Mouse (Mus musculus): Measurements from ENCODE around the gene Trp53. TPM values are rescaled to one million over a fixed set of nuclear protein-coding genes. Genes with fewer than 3 reads are reported as not detected.

Gene Trp53
- polyA plus RNA-seq, 1 experiment = 230 TPM

DNA sequence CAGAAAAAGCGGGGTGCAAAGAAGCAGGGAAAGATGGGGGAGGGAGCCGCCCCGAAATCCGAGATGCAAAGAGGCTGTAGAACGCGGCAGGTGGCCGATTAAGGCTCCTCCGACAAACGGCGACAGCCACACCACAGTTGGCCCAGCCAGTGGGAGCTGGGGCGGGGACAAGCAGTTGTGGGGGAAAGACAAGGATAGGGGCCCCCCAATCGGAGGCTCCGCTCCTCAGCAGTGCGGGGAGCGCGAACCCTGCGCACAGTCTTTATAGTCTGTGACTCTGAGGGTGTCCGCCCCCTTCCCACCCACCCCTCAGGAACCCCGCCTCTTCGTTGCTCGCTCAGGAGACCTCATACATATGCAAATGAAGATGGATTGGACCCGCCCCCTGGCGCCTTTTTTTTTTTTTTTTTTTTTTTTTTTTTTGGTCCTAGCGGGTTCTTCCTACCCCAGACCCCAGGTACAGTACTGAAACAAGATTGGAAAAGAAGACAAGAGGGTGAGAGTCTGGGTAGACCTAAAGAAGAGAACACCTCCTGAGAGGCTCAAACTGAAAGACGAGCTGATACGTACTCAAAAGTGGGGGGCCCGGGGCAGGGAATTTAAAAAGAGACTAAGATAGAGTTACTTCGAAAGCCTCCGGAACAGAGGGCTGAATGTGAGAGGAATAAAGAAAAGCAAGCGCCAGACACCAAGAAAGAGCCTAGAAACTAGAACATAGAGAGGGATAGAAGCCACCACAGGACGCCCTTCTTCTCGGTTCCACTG lies 25.7 kb downstream of the Trp53 start, which contains the start of gene Atp1b2:
Gene Atp1b2 (minus strand): TSS at position 217 of the 765 bp plus-strand sequence.
- H3K27me3 ChIP-seq (ENCODE audit: control insufficient read depth, insufficient read depth, low read length, poor library complexity, severe bottlenecking) = peaks cover 8% of the 10 kb centered on the region
- no peak within 1 kb of the TSS for H3K27ac ChIP-seq (ENCODE audit: insufficient read depth, low read length)
- peaks cover under 1% of the 10 kb centered on the region for H3K4me1 ChIP-seq (ENCODE audit: control insufficient read depth, insufficient read depth, low read length)
- H3K36me3 ChIP-seq (ENCODE audit: control insufficient read depth, insufficient read depth, low read length, poor library complexity, severe bottlenecking) = no peaks in the 10 kb centered on the region
- H3K4me3 ChIP-seq (ENCODE audit: low read depth, low read length) = peak within 1 kb of the TSS; percentile 69
- H3K9me3 ChIP-seq (replicated peaks; ENCODE audit: control insufficient read depth, insufficient read depth, low read length, poor library complexity, severe bottlenecking) = no peaks in the 10 kb centered on the region
- peak within 1 kb of the TSS; percentile 55 for H3K9ac ChIP-seq (ENCODE audit: low read depth, poor library complexity, severe bottlenecking)
- TF ChIP-seq POLR2A (IDR thresholded peaks at IDR 0.05; ENCODE audit: insufficient read depth, low read length) (peak; percentile 93), CTCF (IDR thresholded peaks at IDR 0.05; ENCODE audit: low read depth, low read length) (no peak), EP300 (IDR thresholded peaks at IDR 0.05; ENCODE audit: insufficient read depth, low read depth, low read length) (peak; percentile 60; the same call in 1 of the 2 replicates)

GRCm38 (mm10) chr11:69606491-69606795 lies 26.3 kb downstream of the Trp53 start:
- H3K27me3 ChIP-seq (ENCODE audit: control insufficient read depth, insufficient read depth, low read length, poor library complexity, severe bottlenecking) = peaks cover 8% of the 10 kb centered on the region
- no peak for TF ChIP-seq POLR2A (IDR thresholded peaks at IDR 0.05; ENCODE audit: insufficient read depth, low read length)
- no peak for TF ChIP-seq CTCF (IDR thresholded peaks at IDR 0.05; ENCODE audit: low read depth, low read length)
- no peak for TF ChIP-seq EP300 (IDR thresholded peaks at IDR 0.05; ENCODE audit: insufficient read depth, low read depth, low read length)
- no peaks in the 10 kb centered on the region for H3K4me1 ChIP-seq (ENCODE audit: control insufficient read depth, insufficient read depth, low read length)
- 0 out of 2 replicates have a peak overlapping the region, but pooled peaks have one; percentile 7 for H3K4me3 ChIP-seq (ENCODE audit: low read depth, low read length)
- H3K27ac ChIP-seq (ENCODE audit: insufficient read depth, low read length) = no peak overlapping the region
- H3K36me3 ChIP-seq (ENCODE audit: control insufficient read depth, insufficient read depth, low read length, poor library complexity, severe bottlenecking) = no peaks in the 10 kb centered on the region
- no peaks in the 10 kb centered on the region for H3K9me3 ChIP-seq (replicated peaks; ENCODE audit: control insufficient read depth, insufficient read depth, low read length, poor library complexity, severe bottlenecking)
- H3K9ac ChIP-seq (ENCODE audit: low read depth, poor library complexity, severe bottlenecking) = peak overlapping the region; percentile 31; the same call in 1 of the 2 replicates

GRCm38 (mm10) chr11:69606832-69607231 lies 26.7 kb downstream of the Trp53 start:
- Histone ChIP-seq H3K4me3 (ENCODE audit: low read depth, low read length) (no peak overlapping the region), H3K9me3 (replicated peaks; ENCODE audit: control insufficient read depth, insufficient read depth, low read length, poor library complexity, severe bottlenecking) (no peaks in the 10 kb centered on the region), H3K36me3 (ENCODE audit: control insufficient read depth, insufficient read depth, low read length, poor library complexity, severe bottlenecking) (no peaks in the 10 kb centered on the region), H3K27me3 (ENCODE audit: control insufficient read depth, insufficient read depth, low read length, poor library complexity, severe bottlenecking) (peaks cover 8% of the 10 kb centered on the region), H3K9ac (ENCODE audit: low read depth, poor library complexity, severe bottlenecking) (no peak overlapping the region), H3K27ac (ENCODE audit: insufficient read depth, low read length) (no peak overlapping the region), H3K4me1 (ENCODE audit: control insufficient read depth, insufficient read depth, low read length) (no peaks in the 10 kb centered on the region)
- TF ChIP-seq EP300 (IDR thresholded peaks at IDR 0.05; ENCODE audit: insufficient read depth, low read depth, low read length) (no peak), POLR2A (IDR thresholded peaks at IDR 0.05; ENCODE audit: insufficient read depth, low read length) (no peak), CTCF (IDR thresholded peaks at IDR 0.05; ENCODE audit: low read depth, low read length) (no peak)

DNA sequence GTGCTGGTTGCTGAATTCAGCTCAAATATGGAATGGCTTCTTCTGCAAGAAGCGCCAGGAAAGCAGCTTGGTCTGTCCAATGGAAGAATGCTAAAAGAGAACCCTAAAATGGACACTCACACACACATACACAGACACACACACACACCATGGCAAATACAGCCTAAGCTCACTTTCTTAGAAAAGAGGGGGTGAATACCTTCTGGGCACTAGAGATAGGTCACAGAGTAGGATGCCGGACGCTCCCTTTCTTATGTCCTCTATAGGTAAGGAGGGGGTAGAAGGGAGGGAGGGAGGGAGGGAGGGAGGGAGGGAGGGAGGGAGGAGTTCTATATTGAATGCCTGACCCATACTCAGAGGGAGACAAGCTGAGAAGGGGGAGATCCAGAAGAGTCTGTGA lies 28.4 kb downstream of the Trp53 start:
- H3K4me3 ChIP-seq (ENCODE audit: low read depth, low read length) = no peak overlapping the region
- no peaks in the 10 kb centered on the region for H3K9me3 ChIP-seq (replicated peaks; ENCODE audit: control insufficient read depth, insufficient read depth, low read length, poor library complexity, severe bottlenecking)
- no peak for TF ChIP-seq CTCF (IDR thresholded peaks at IDR 0.05; ENCODE audit: low read depth, low read length)
- no peak for TF ChIP-seq POLR2A (IDR thresholded peaks at IDR 0.05; ENCODE audit: insufficient read depth, low read length)
- no peak for TF ChIP-seq EP300 (IDR thresholded peaks at IDR 0.05; ENCODE audit: insufficient read depth, low read depth, low read length)
- H3K9ac ChIP-seq (ENCODE audit: low read depth, poor library complexity, severe bottlenecking) = no peak overlapping the region
- peaks cover 1% of the 10 kb centered on the region for H3K4me1 ChIP-seq (ENCODE audit: control insufficient read depth, insufficient read depth, low read length)
- H3K27me3 ChIP-seq (ENCODE audit: control insufficient read depth, insufficient read depth, low read length, poor library complexity, severe bottlenecking) = peaks cover 8% of the 10 kb centered on the region
- H3K27ac ChIP-seq (ENCODE audit: insufficient read depth, low read length) = no peak overlapping the region
- H3K36me3 ChIP-seq (ENCODE audit: control insufficient read depth, insufficient read depth, low read length, poor library complexity, severe bottlenecking) = no peaks in the 10 kb centered on the region

GRCm38 (mm10) chr11:69609416-69609815 lies 29.3 kb downstream of the Trp53 start:
- Histone ChIP-seq H3K9me3 (replicated peaks; ENCODE audit: control insufficient read depth, insufficient read depth, low read length, poor library complexity, severe bottlenecking) (no peaks in the 10 kb centered on the region), H3K9ac (ENCODE audit: low read depth, poor library complexity, severe bottlenecking) (no peak overlapping the region), H3K27me3 (ENCODE audit: control insufficient read depth, insufficient read depth, low read length, poor library complexity, severe bottlenecking) (peaks cover 8% of the 10 kb centered on the region), H3K4me3 (ENCODE audit: low read depth, low read length) (no peak overlapping the region), H3K4me1 (ENCODE audit: control insufficient read depth, insufficient read depth, low read length) (peaks cover 3% of the 10 kb centered on the region), H3K27ac (ENCODE audit: insufficient read depth, low read length) (no peak overlapping the region), H3K36me3 (ENCODE audit: control insufficient read depth, insufficient read depth, low read length, poor library complexity, severe bottlenecking) (no peaks in the 10 kb centered on the region)
- TF ChIP-seq POLR2A (IDR thresholded peaks at IDR 0.05; ENCODE audit: insufficient read depth, low read length) (no peak), CTCF (IDR thresholded peaks at IDR 0.05; ENCODE audit: low read depth, low read length) (no peak), EP300 (IDR thresholded peaks at IDR 0.05; ENCODE audit: insufficient read depth, low read depth, low read length) (no peak)

DNA sequence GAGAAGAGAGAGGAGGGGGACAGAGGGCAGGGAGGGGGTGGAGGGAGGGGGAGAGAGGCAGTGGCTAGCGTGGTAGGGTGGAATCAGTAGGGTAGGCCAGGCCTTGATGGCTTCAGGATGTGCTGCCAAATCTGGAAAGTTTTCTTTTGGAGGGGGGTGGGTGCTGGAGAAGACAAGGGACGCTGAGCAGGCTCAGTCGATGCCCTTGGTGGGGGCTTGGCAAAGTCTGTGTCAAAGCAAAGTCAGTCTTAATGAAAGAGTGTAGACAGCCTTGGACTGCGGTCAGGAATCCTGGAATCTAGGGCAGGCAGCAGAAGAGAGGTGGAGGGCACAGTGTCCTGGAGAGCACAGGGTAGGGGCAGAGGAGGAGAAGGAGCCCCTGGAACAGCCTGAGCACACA lies 30.7 kb downstream of the Trp53 start:
- TF ChIP-seq CTCF (IDR thresholded peaks at IDR 0.05; ENCODE audit: low read depth, low read length) (no peak), POLR2A (IDR thresholded peaks at IDR 0.05; ENCODE audit: insufficient read depth, low read length) (no peak), EP300 (IDR thresholded peaks at IDR 0.05; ENCODE audit: insufficient read depth, low read depth, low read length) (no peak)
- Histone ChIP-seq H3K36me3 (ENCODE audit: control insufficient read depth, insufficient read depth, low read length, poor library complexity, severe bottlenecking) (no peaks in the 10 kb centered on the region), H3K4me3 (ENCODE audit: low read depth, low read length) (no peak overlapping the region), H3K4me1 (ENCODE audit: control insufficient read depth, insufficient read depth, low read length) (peaks cover 3% of the 10 kb centered on the region), H3K27me3 (ENCODE audit: control insufficient read depth, insufficient read depth, low read length, poor library complexity, severe bottlenecking) (no peaks in the 10 kb centered on the region), H3K27ac (ENCODE audit: insufficient read depth, low read length) (no peak overlapping the region), H3K9me3 (replicated peaks; ENCODE audit: control insufficient read depth, insufficient read depth, low read length, poor library complexity, severe bottlenecking) (no peaks in the 10 kb centered on the region), H3K9ac (ENCODE audit: low read depth, poor library complexity, severe bottlenecking) (no peak overlapping the region)
